Mouse (Mus musculus): Measurements from ENCODE around the gene Bcat1. TPM values are rescaled to one million over a fixed set of nuclear protein-coding genes. Genes with fewer than 3 reads are reported as not detected.

The Bcat1 gene
- total RNA-seq, 1 experiment from 2014 or later: 15.8 TPM

Other genes with a start within 250 kb of the Bcat1 start
- gene Lrmp, start 39.5 kb upstream of the Bcat1 start, total RNA-seq (2021): 2.4 and 4.9 TPM in 2 replicates
- 0.33 and 0.64 TPM in 2 replicates for gene Casc1, start 134.8 kb upstream of the Bcat1 start, total RNA-seq (2021)
- 145 and 147 TPM in 2 replicates for gene Etfrf1, start 134.9 kb upstream of the Bcat1 start, total RNA-seq (2021)
- 33.8 and 53.7 TPM in 2 replicates for gene Kras, start 174.1 kb upstream of the Bcat1 start, total RNA-seq (2021)

Measured in adrenal gland, postnatal 25 days (tissue).